8 mouse cellular contexts compared by ENCODE assay signal in genomic region chr3:101603661-101604549, GRCm38 (mm10). TPM values are rescaled to one million over a fixed set of nuclear protein-coding genes. Genes with fewer than 3 reads are reported as not detected.
DNase-seq lines count a peak whose midpoint lies in the region; ATAC-seq lines count a peak whose summit lies in the region.

No protein-coding gene starts in this region.

- H3K4me2 ChIP-seq in heart, embryonic 14.5 days (ENCODE audit: low read length) = peak overlapping the region; percentile 78
- H3K4me2 ChIP-seq in neural tube, embryonic 14.5 days (ENCODE audit: low read depth, low read length) = peak overlapping the region; percentile 62

- no peaks in the 10 kb centered on the region for H3K9me3 ChIP-seq in heart, embryonic 14.5 days (ENCODE audit: control insufficient read depth, low read length)
- no peaks in the 10 kb centered on the region for H3K9me3 ChIP-seq in neural tube, embryonic 14.5 days (ENCODE audit: control insufficient read depth, low read length)

- ATAC-seq in erythroid progenitor cell, adult 5-6 weeks (replicated peaks; ENCODE audit: low FRiP score, poor library complexity, severe bottlenecking) = peak; percentile 79
- ATAC-seq in heart, embryonic 14.5 days (ENCODE audit: insufficient number of reproducible peaks, insufficient read depth, low FRiP score, low read depth) = peak; percentile 79
- peak; percentile 77 for ATAC-seq in neural tube, embryonic 14.5 days (ENCODE audit: low read depth)

- H3K27me3 ChIP-seq in heart, embryonic 14.5 days (ENCODE audit: control insufficient read depth, insufficient read depth, low read length) = no peaks in the 10 kb centered on the region
- no peaks in the 10 kb centered on the region for H3K27me3 ChIP-seq in neural tube, embryonic 14.5 days (ENCODE audit: control insufficient read depth, insufficient read depth, low read length)

- peak overlapping the region; percentile 99 for H3K9ac ChIP-seq in heart, embryonic 14.5 days (ENCODE audit: low read length)
- H3K9ac ChIP-seq in neural tube, embryonic 14.5 days (replicated peaks; ENCODE audit: low read depth, low read length) = peak overlapping the region; percentile 93

- 0 out of 2 replicates have a peak, but pooled peaks cover 6% of the 10 kb centered on the region for H3K36me3 ChIP-seq in heart, embryonic 14.5 days (ENCODE audit: control insufficient read depth, insufficient read depth, low read length)
- no peaks in the 10 kb centered on the region for H3K36me3 ChIP-seq in neural tube, embryonic 14.5 days (ENCODE audit: control insufficient read depth, insufficient read depth, low read length)

- peak overlapping the region; percentile 77 to 82 for H3K4me3 ChIP-seq in heart, embryonic 14.5 days (ENCODE audit: control insufficient read depth in 1 of 2, insufficient read depth in 1 of 2, low read depth in 1 of 2, low read length in 2 of 2)
- H3K4me3 ChIP-seq in neural tube, embryonic 14.5 days (ENCODE audit: low read depth, low read length) = peak overlapping the region; percentile 91

- peak overlapping the region; percentile 92 to 99 for H3K27ac ChIP-seq in heart, embryonic 14.5 days (replicated peaks in 1 of 2; ENCODE audit: control insufficient read depth in 1 of 2, insufficient read depth in 1 of 2, low read depth in 2 of 2, low read length in 2 of 2)
- H3K27ac ChIP-seq in neural tube, embryonic 14.5 days (ENCODE audit: low read depth, low read length) = peak overlapping the region; percentile 97

- DNase-seq in CD8-positive naive resting alpha-beta T cell, adult 2 months (ENCODE audit: low read depth in 2 of 2, low spot score in 2 of 2) = peak; percentile 73 to 75
- peak; percentile 55 for DNase-seq in brain, embryonic 18.5 days (ENCODE audit: low read depth, low spot score)
- peak; percentile 86 for DNase-seq in kidney, postnatal 14 days
- DNase-seq in lung, adult 18-20 months = peak; percentile 89 to 92
- peak; percentile 83 to 85 for DNase-seq in thymus, adult 18-20 months

- WGBS in heart, embryonic 14.5 days = under 1% methylated on average over 37 of the region's 68 CpGs
- WGBS in neural tube, embryonic 14.5 days = under 1% methylated on average over 36 of the region's 68 CpGs

- peaks cover 13 to 36% of the 10 kb centered on the region in 2 experiments for H3K4me1 ChIP-seq in heart, embryonic 14.5 days (ENCODE audit: control insufficient read depth in 2 of 2, insufficient read depth in 2 of 2, low read length in 2 of 2)
- H3K4me1 ChIP-seq in neural tube, embryonic 14.5 days (ENCODE audit: control insufficient read depth, insufficient read depth, low read length) = peaks cover 36% of the 10 kb centered on the region; the same call in 1 of the 2 replicates

RNA-seq across cellular contexts. Expression of gene Atp1a1, which starts 0.6 kb away (rescaled TPM):
- total RNA-seq in erythroid progenitor cell, adult 5-6 weeks (2015; ENCODE audit: low replicate concordance) = 54.1 and 59.9 TPM in 2 replicates
- total RNA-seq in erythroid progenitor cell, adult 5-6 weeks (2017; ENCODE audit: low replicate concordance) = 55.7 and 67.4 TPM in 2 replicates
- polyA plus RNA-seq in heart, embryonic 14.5 days (2014; fragmentation: Nextera tagmentation; extraction: Ambion mirVana) = 486 and 537 TPM in 2 replicates
- polyA plus RNA-seq in neural tube, embryonic 14.5 days (2014; fragmentation: Nextera tagmentation; extraction: Ambion mirVana) = 105 and 115 TPM in 2 replicates

Comparison
In these comparisons a context has a peak if more than half of its experiments do, and no peak if none do; other contexts are left out.
1. Peak in every context shown above with its lines: DNase-seq, ATAC-seq, H3K4me3 ChIP-seq and H3K27ac ChIP-seq.